Mouse (Mus musculus): ENCODE results near the gene Mapt. TPM values are rescaled to one million over a fixed set of nuclear protein-coding genes. Genes with fewer than 3 reads are reported as not detected.

Mapt gene
- polyA plus RNA-seq, 1 experiment from 2014 or later, result 1,112 TPM

GRCm38 (mm10) chr11:104327462-104327861 lies 96.3 kb downstream of the Mapt start:
- H3K9ac ChIP-seq, result no peak overlapping the region
- H3K27ac ChIP-seq, result no peak overlapping the region
- peaks cover 14% of the 10 kb centered on the region; the same call in 1 of the 2 replicates for H3K36me3 ChIP-seq (replicated peaks)
- 100% methylated on average over 1 of the region's 1 CpGs for WGBS
- ATAC-seq (replicated peaks), result no peak
- H3K4me3 ChIP-seq, result no peak overlapping the region
- no peaks in the 10 kb centered on the region for H3K9me3 ChIP-seq
- H3K27me3 ChIP-seq (replicated peaks), result no peaks in the 10 kb centered on the region
- no peaks in the 10 kb centered on the region for H3K4me1 ChIP-seq
- no peak overlapping the region for H3K4me2 ChIP-seq

- Histone ChIP-seq H3K27me3 (replicated peaks) (no peaks in the 10 kb centered on the region), H3K4me1 (no peaks in the 10 kb centered on the region), H3K27ac (no peak overlapping the region), H3K4me2 (no peak overlapping the region), H3K36me3 (replicated peaks) (peaks cover 9% of the 10 kb centered on the region; the same call in 1 of the 2 replicates), H3K4me3 (no peak overlapping the region), H3K9ac (no peak overlapping the region), H3K9me3 (no peaks in the 10 kb centered on the region)
- WGBS, result 89% methylated on average over 6 of the region's 6 CpGs
- no peak for ATAC-seq (replicated peaks)
These were observed 96.8 kb downstream of the Mapt start for GRCm38 (mm10) chr11:104327946-104328345.

GRCm38 (mm10) chr11:104329185-104329926 lies 98.2 kb downstream of the Mapt start:
- Histone ChIP-seq H3K36me3 (replicated peaks) (peaks cover 16% of the 10 kb centered on the region), H3K27me3 (replicated peaks) (no peaks in the 10 kb centered on the region), H3K27ac (no peak overlapping the region), H3K9me3 (no peaks in the 10 kb centered on the region), H3K4me2 (no peak overlapping the region), H3K4me3 (no peak overlapping the region), H3K4me1 (no peaks in the 10 kb centered on the region), H3K9ac (no peak overlapping the region)
- ATAC-seq (replicated peaks), result no peak
- 79% methylated on average over 11 of the region's 11 CpGs for WGBS

- H3K27me3 ChIP-seq (replicated peaks), result no peaks in the 10 kb centered on the region
- no peak overlapping the region for H3K4me2 ChIP-seq
- H3K36me3 ChIP-seq (replicated peaks), result peaks cover 21% of the 10 kb centered on the region
- 85% methylated on average over 4 of the region's 4 CpGs for WGBS
- no peaks in the 10 kb centered on the region for H3K9me3 ChIP-seq
- H3K27ac ChIP-seq, result 0 out of 2 replicates have a peak overlapping the region, but pooled peaks have one; percentile 12
- no peak for ATAC-seq (replicated peaks)
- H3K4me1 ChIP-seq, result no peaks in the 10 kb centered on the region
- no peak overlapping the region for H3K9ac ChIP-seq
- H3K4me3 ChIP-seq, result no peak overlapping the region
These were observed 99.0 kb downstream of the Mapt start for GRCm38 (mm10) chr11:104330151-104330550.

- no peak for ATAC-seq (replicated peaks)
- Histone ChIP-seq H3K4me3 (no peak overlapping the region), H3K27ac (0 out of 2 replicates have a peak overlapping the region, but pooled peaks have one; percentile 12), H3K4me1 (no peaks in the 10 kb centered on the region), H3K36me3 (replicated peaks) (peaks cover 30% of the 10 kb centered on the region), H3K4me2 (no peak overlapping the region), H3K27me3 (replicated peaks) (no peaks in the 10 kb centered on the region), H3K9me3 (no peaks in the 10 kb centered on the region), H3K9ac (no peak overlapping the region)
- 88% methylated on average over 3 of the region's 3 CpGs for WGBS
These were observed 100.0 kb downstream of the Mapt start for GRCm38 (mm10) chr11:104331208-104331607.

GRCm38 (mm10) chr11:104332105-104332504 lies 100.9 kb downstream of the Mapt start:
- no peaks in the 10 kb centered on the region for H3K27me3 ChIP-seq (replicated peaks)

GRCm38 (mm10) chr11:104334115-104334514 lies 102.9 kb downstream of the Mapt start:
- H3K27ac ChIP-seq, result 0 out of 2 replicates have a peak overlapping the region, but pooled peaks have one; percentile 20
- WGBS, result 78% methylated on average over 5 of the region's 5 CpGs
- ATAC-seq (replicated peaks), result no peak

More at GRCm38 (mm10) chr11:104332105-104332504, 100.9 kb downstream of the Mapt start:
- no peak for ATAC-seq (replicated peaks)
- Histone ChIP-seq H3K4me1 (no peaks in the 10 kb centered on the region), H3K9ac (no peak overlapping the region), H3K4me2 (no peak overlapping the region), H3K9me3 (no peaks in the 10 kb centered on the region), H3K4me3 (no peak overlapping the region), H3K27ac (peak overlapping the region; percentile 41; the same call in 1 of the 2 replicates), H3K36me3 (replicated peaks) (peaks cover 29% of the 10 kb centered on the region)
- 84% methylated on average over 5 of the region's 5 CpGs for WGBS

GRCm38 (mm10) chr11:104334946-104335345 lies 103.8 kb downstream of the Mapt start:
- no peak for ATAC-seq (replicated peaks)
- Histone ChIP-seq H3K4me2 (no peak overlapping the region), H3K9ac (no peak overlapping the region), H3K27me3 (replicated peaks) (no peaks in the 10 kb centered on the region), H3K9me3 (no peaks in the 10 kb centered on the region), H3K36me3 (replicated peaks) (peaks cover 33% of the 10 kb centered on the region), H3K27ac (no peak overlapping the region), H3K4me1 (no peaks in the 10 kb centered on the region), H3K4me3 (no peak overlapping the region)
- 83% methylated on average over 13 of the region's 13 CpGs for WGBS

More at GRCm38 (mm10) chr11:104334115-104334514, 102.9 kb downstream of the Mapt start:
- Histone ChIP-seq H3K36me3 (replicated peaks) (peaks cover 31% of the 10 kb centered on the region), H3K4me3 (no peak overlapping the region), H3K9ac (no peak overlapping the region), H3K4me1 (no peaks in the 10 kb centered on the region), H3K27me3 (replicated peaks) (no peaks in the 10 kb centered on the region), H3K9me3 (no peaks in the 10 kb centered on the region), H3K4me2 (no peak overlapping the region)

GRCm38 (mm10) chr11:104346931-104347330 lies 115.7 kb downstream of the Mapt start:
- Histone ChIP-seq H3K4me1 (no peaks in the 10 kb centered on the region), H3K36me3 (replicated peaks) (peaks cover 37% of the 10 kb centered on the region), H3K4me2 (no peak overlapping the region), H3K9ac (no peak overlapping the region), H3K9me3 (no peaks in the 10 kb centered on the region), H3K27me3 (replicated peaks) (no peaks in the 10 kb centered on the region), H3K4me3 (no peak overlapping the region), H3K27ac (peak overlapping the region; percentile 38; the same call in 1 of the 2 replicates)
- WGBS, result 54% methylated on average over 3 of the region's 3 CpGs
- no peak for ATAC-seq (replicated peaks)

- no peak overlapping the region for H3K4me2 ChIP-seq
- H3K4me1 ChIP-seq, result no peaks in the 10 kb centered on the region
- 73% methylated on average over 2 of the region's 2 CpGs for WGBS
- no peak overlapping the region for H3K4me3 ChIP-seq
- no peaks in the 10 kb centered on the region for H3K9me3 ChIP-seq
- no peak overlapping the region for H3K27ac ChIP-seq
- no peaks in the 10 kb centered on the region for H3K27me3 ChIP-seq (replicated peaks)
- peaks cover under 1% of the 10 kb centered on the region; the same call in 1 of the 2 replicates for H3K36me3 ChIP-seq (replicated peaks)
- H3K9ac ChIP-seq, result no peak overlapping the region
- ATAC-seq (replicated peaks), result no peak
These were observed 130.6 kb downstream of the Mapt start for GRCm38 (mm10) chr11:104361790-104362189.

- no peak overlapping the region for H3K4me3 ChIP-seq
- H3K4me1 ChIP-seq, result no peaks in the 10 kb centered on the region
- no peak overlapping the region for H3K4me2 ChIP-seq
- ATAC-seq (replicated peaks), result no peak
- no peaks in the 10 kb centered on the region for H3K9me3 ChIP-seq
- H3K9ac ChIP-seq, result no peak overlapping the region
- no peak overlapping the region for H3K27ac ChIP-seq
- WGBS, result 100% methylated on average over 1 of the region's 1 CpGs
- no peaks in the 10 kb centered on the region for H3K27me3 ChIP-seq (replicated peaks)
- no peaks in the 10 kb centered on the region for H3K36me3 ChIP-seq (replicated peaks)
These were observed 131.5 kb downstream of the Mapt start for GRCm38 (mm10) chr11:104362704-104363103.

GRCm38 (mm10) chr11:104363823-104364600 lies 132.8 kb downstream of the Mapt start:
- no peaks in the 10 kb centered on the region for H3K27me3 ChIP-seq (replicated peaks)
- H3K9me3 ChIP-seq, result no peaks in the 10 kb centered on the region
- H3K36me3 ChIP-seq (replicated peaks), result no peaks in the 10 kb centered on the region; the same call in 1 of the 2 replicates
- H3K4me1 ChIP-seq, result no peaks in the 10 kb centered on the region
- no peak overlapping the region for H3K4me3 ChIP-seq
- H3K27ac ChIP-seq, result no peak overlapping the region
- no peak for ATAC-seq (replicated peaks)
- H3K9ac ChIP-seq, result no peak overlapping the region
- H3K4me2 ChIP-seq, result no peak overlapping the region
- 93% methylated on average over 2 of the region's 2 CpGs for WGBS

Measured in midbrain, embryonic 15.5 days (tissue).